Mouse (Mus musculus): Measurements from ENCODE around the gene B3gnt5.
"Not testable (repeated sequence)": the region's sequence is repeated elsewhere in the genome, so short reads cannot be mapped to it uniquely, and the experiment has no call there.

Gene B3gnt5

GRCm38 (mm10) chr16:19760074-19760473, at the start of gene B3gnt5:
B3gnt5 (plus strand) TSS chr16:19760208.
- peak; percentile 11 to 25 for DNase-seq (ENCODE audit: low spot score in 2 of 2)

GRCm38 (mm10) chr16:19720959-19721358, 39.0 kb upstream of the B3gnt5 start:
- DNase-seq (ENCODE audit: low spot score in 2 of 2) = no peak

- DNase-seq (ENCODE audit: low spot score in 2 of 2) = not testable (repeated sequence)
These were observed 35.9 kb upstream of the B3gnt5 start for GRCm38 (mm10) chr16:19724139-19724538.

GRCm38 (mm10) chr16:19732896-19733295, 27.1 kb upstream of the B3gnt5 start:
- no peak for DNase-seq (ENCODE audit: low spot score in 2 of 2)

- peak; percentile 10 to 13 for DNase-seq (ENCODE audit: low spot score in 2 of 2)
These were observed 793 bp downstream of the B3gnt5 start for GRCm38 (mm10) chr16:19760505-19761496.

- peak; percentile 10 to 55 for DNase-seq (ENCODE audit: low spot score in 2 of 2)
These were observed 1.7 kb downstream of the B3gnt5 start for GRCm38 (mm10) chr16:19761691-19762090.

GRCm38 (mm10) chr16:19766107-19766506, 6.1 kb downstream of the B3gnt5 start:
- no peak for DNase-seq (ENCODE audit: low spot score in 2 of 2)

- no peak for DNase-seq (ENCODE audit: low spot score in 2 of 2)
These were observed 8.0 kb downstream of the B3gnt5 start for GRCm38 (mm10) chr16:19768046-19768445.

- DNase-seq (ENCODE audit: low spot score in 2 of 2) = no peak
These were observed 12.0 kb downstream of the B3gnt5 start for GRCm38 (mm10) chr16:19772013-19772412.

- no peak for DNase-seq (ENCODE audit: low spot score in 2 of 2)
These were observed 26.5 kb downstream of the B3gnt5 start for GRCm38 (mm10) chr16:19786386-19787090.

- no peak for DNase-seq (ENCODE audit: low spot score in 2 of 2)
These were observed 29.9 kb downstream of the B3gnt5 start for GRCm38 (mm10) chr16:19789914-19790313.

GRCm38 (mm10) chr16:19818801-19819200, 58.8 kb downstream of the B3gnt5 start:
- DNase-seq (ENCODE audit: low spot score in 2 of 2) = no peak

Measured in spleen, postnatal 14 days (tissue).